Mouse (Mus musculus) midbrain, embryonic 10.5 days (tissue): ENCODE measurements at regions not wholly inside any gene's neighbourhood (a gene's known extent, or its start where the extent isn't known, plus 50 kb on each side); places are given as distances from the start of the nearest gene placed in this dataset.

ENCODE experiments used
- DNase-seq: peaks from one replicate; pipeline ENCODE4 v3.0.0-alpha.2; 2017; ENCODE audit warnings: low spot score
- H3K27ac ChIP-seq: fragments of 300-500 bp; sonication (generic); replicated peaks from 2 replicates; pipeline ENCODE4 v1.5.1; 2016; ENCODE audit warnings: mild to moderate bottlenecking
- H3K27me3 ChIP-seq: fragments of 300-500 bp; sonication (generic); 2 replicates; pipeline ENCODE4 v1.6.1; 2016; ENCODE audit warnings: low read depth, mild to moderate bottlenecking; ENCODE audit not compliant: poor library complexity, severe bottlenecking
- H3K36me3 ChIP-seq: fragments of 300-500 bp; sonication (generic); 2 replicates; pipeline ENCODE4 v1.6.1; 2016; ENCODE audit warnings: mild to moderate bottlenecking, moderate library complexity
- H3K4me1 ChIP-seq: fragments of 300-500 bp; sonication (generic); 2 replicates; pipeline ENCODE4 v1.6.1; 2016
- H3K4me3 ChIP-seq: fragments of 300-500 bp; sonication (generic); 2 replicates; pipeline ENCODE4 v1.5.1; 2016; ENCODE audit warnings: mild to moderate bottlenecking, moderate library complexity
- H3K9me3 ChIP-seq: fragments of 300-500 bp; sonication (generic); replicated peaks from 2 replicates; pipeline ENCODE4 v1.6.1; 2016; ENCODE audit warnings: mild to moderate bottlenecking
- WGBS: fragments of 180-500 bp; shearing (Covaris S2); methylation state at CpG from one replicate; pipeline ENCODE4 v1.1.7; 2016; 5-methylcytosine and 5-hydroxymethylcytosine counted together

DNA sequence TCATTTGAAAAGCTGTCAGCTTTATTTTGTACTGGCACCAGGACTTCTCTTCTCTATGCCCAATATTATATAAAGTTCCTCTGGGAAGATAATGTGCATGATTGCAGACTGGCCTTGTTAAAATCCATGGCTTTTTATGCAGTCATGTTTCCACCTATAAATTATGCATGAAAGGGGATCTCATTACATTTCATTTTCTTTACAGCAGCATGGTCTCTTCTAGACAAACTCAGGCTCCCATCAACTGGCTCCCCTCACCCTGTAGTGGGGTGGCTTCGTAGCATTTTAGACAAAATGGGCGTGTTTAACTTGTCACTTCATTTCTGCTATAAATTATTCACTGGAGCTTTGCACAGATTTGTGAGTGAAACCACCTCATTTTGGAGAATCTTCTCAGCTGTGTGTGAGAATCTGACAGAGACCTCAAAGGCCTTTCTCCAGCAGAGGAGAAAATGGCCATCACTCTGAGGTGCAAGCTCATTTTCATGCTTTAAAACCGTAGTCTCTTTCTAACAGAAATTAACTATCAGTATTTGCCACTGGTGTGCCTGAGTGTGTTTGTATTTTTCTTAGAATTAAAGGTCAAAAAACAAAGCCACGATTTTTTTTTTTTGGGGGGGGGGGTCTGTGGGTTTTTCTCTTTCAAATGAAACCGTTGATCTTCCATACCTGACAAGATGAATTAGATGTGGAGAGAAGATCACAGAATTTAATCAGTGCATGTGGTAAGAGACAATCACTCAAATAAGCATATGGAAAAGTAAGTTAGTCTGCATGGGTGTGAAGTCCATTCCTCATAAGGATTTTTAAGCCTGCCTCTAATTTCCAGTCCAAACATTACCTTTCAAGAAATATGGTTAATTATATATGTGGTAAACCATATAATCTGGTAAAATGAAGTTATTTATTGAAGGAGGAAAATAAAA, 111.4 kb upstream of the 1700008P02Rik start:
- H3K27ac ChIP-seq: peak overlapping the region; percentile 42; the same call in 1 of the 2 replicates

GRCm38 (mm10) chr3:6730066-6730465, 109.8 kb upstream of the 1700008P02Rik start:
- H3K27me3 ChIP-seq: no peaks in the 10 kb centered on the region
- no peak overlapping the region for H3K4me3 ChIP-seq
- no peak overlapping the region for H3K27ac ChIP-seq
- peaks cover 10% of the 10 kb centered on the region for H3K4me1 ChIP-seq
- DNase-seq: no peak
- no peaks in the 10 kb centered on the region for H3K36me3 ChIP-seq
- H3K9me3 ChIP-seq: no peaks in the 10 kb centered on the region

More for the DNA sequence above, 111.4 kb upstream of the 1700008P02Rik start:
- Histone ChIP-seq H3K27me3 (no peaks in the 10 kb centered on the region), H3K36me3 (no peaks in the 10 kb centered on the region), H3K9me3 (no peaks in the 10 kb centered on the region), H3K4me3 (no peak overlapping the region), H3K4me1 (peaks cover 10% of the 10 kb centered on the region)
- WGBS: 67% methylated on average over 5 of the region's 5 CpGs
- DNase-seq: no peak

DNA sequence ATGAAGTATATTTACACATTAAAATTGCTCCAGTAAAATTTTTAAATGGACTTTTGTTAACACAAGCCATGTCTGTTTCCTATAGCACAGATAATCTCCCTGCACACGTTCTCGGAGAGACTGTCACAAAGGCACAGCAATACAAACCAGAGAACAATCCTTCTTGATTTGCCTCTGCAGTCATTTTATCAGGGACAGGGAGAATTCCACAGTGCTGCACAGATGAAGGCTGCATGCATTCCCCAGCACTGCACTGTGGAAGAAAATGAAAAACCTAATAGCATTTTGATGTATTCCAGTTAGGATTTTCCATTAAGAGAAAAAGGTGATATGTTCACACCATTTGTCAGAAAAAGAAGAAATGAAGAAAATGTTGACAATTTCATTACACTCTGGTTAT, 63.4 kb upstream of the 1700008P02Rik start:
- Histone ChIP-seq H3K4me1 (no peaks in the 10 kb centered on the region), H3K27ac (no peak overlapping the region), H3K27me3 (no peaks in the 10 kb centered on the region), H3K4me3 (no peak overlapping the region), H3K9me3 (no peaks in the 10 kb centered on the region), H3K36me3 (no peaks in the 10 kb centered on the region)
- no peak for DNase-seq
- 74% methylated on average over 2 of the region's 2 CpGs for WGBS

GRCm38 (mm10) chr3:6681411-6681810, 61.2 kb upstream of the 1700008P02Rik start:
- Histone ChIP-seq H3K36me3 (no peaks in the 10 kb centered on the region), H3K4me1 (no peaks in the 10 kb centered on the region), H3K27me3 (no peaks in the 10 kb centered on the region), H3K4me3 (no peak overlapping the region), H3K9me3 (no peaks in the 10 kb centered on the region), H3K27ac (no peak overlapping the region)
- WGBS: 84% methylated on average over 2 of the region's 2 CpGs
- DNase-seq: no peak

DNA sequence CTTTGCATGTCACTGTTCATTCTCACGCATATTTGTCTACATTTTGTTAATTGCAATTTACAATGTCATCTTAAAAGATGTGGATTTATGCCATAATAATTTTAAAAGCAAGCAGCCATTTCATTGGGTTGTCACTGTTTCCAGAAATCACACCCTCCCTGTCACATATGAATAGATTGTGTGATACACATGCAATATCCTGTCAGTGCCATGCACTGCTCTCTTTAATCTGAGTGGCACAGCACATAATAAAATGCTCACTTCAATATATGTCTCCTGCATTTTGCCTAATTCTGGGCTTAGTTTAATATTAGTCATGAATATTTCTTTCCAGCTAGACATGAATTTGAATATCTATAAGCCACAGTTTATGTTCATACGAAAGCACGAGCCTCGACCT, 56.1 kb upstream of the 1700008P02Rik start:
- no peak overlapping the region for H3K27ac ChIP-seq
- no peaks in the 10 kb centered on the region for H3K4me1 ChIP-seq
- no peaks in the 10 kb centered on the region for H3K36me3 ChIP-seq
- no peaks in the 10 kb centered on the region for H3K27me3 ChIP-seq
- no peaks in the 10 kb centered on the region for H3K9me3 ChIP-seq
- no peak for DNase-seq
- no peak overlapping the region for H3K4me3 ChIP-seq
- WGBS: 95% methylated on average over 4 of the region's 4 CpGs

DNA sequence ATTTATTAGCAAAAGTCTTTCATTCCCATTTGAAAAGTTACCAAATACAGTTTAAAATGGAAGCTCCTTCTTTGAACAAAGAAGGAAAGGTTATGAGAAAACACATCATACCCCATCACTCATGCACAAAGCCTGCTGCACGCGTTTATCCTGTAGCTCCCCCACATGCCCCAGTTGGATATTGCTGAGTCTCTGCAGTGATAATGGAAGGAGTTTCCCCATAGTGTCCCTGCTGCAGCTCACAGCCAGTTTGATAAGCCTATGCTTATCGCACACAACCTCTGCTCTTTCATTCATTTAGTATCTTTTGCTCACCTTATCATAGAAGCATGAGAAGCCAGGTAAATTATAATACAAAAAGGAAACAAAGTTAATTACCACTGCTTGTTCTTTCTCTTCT, 55.1 kb upstream of the 1700008P02Rik start:
- no peaks in the 10 kb centered on the region for H3K27me3 ChIP-seq
- no peaks in the 10 kb centered on the region for H3K9me3 ChIP-seq
- H3K27ac ChIP-seq: no peak overlapping the region
- WGBS: 64% methylated on average over 3 of the region's 3 CpGs
- no peaks in the 10 kb centered on the region for H3K36me3 ChIP-seq
- DNase-seq: no peak
- no peak overlapping the region for H3K4me3 ChIP-seq
- H3K4me1 ChIP-seq: no peaks in the 10 kb centered on the region
